Mouse (Mus musculus): Measurements from ENCODE around the gene Rtn1. TPM values are rescaled to one million over a fixed set of nuclear protein-coding genes. Genes with fewer than 3 reads are reported as not detected.

The Rtn1 gene
- polyA plus RNA-seq, 1 experiment, result 5.6 TPM

DNA sequence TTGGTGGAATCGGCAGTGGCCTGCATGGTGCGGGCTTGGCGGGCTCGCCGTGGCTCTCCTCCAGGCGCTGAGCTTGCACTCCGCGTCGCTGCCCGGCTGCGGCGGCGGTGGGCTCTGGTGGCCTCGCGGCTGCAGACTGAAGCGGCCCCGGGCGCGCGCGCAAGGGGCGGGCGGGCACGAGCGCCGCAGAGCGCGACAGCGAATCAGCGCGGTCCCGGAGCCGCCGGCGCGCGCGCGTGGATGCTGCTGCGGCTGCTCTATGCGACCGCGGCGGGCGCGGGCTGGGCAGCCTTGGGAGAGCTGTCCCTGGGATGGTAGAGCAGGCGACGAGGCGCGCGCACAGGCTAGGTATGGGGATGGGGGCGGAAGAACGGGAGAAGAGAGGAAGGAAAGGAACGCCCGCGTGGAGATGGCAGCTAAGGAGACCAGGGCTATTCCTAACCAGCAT lies 172.3 kb downstream of the Rtn1 start:
- DNase-seq, result peak; percentile 1

DNA sequence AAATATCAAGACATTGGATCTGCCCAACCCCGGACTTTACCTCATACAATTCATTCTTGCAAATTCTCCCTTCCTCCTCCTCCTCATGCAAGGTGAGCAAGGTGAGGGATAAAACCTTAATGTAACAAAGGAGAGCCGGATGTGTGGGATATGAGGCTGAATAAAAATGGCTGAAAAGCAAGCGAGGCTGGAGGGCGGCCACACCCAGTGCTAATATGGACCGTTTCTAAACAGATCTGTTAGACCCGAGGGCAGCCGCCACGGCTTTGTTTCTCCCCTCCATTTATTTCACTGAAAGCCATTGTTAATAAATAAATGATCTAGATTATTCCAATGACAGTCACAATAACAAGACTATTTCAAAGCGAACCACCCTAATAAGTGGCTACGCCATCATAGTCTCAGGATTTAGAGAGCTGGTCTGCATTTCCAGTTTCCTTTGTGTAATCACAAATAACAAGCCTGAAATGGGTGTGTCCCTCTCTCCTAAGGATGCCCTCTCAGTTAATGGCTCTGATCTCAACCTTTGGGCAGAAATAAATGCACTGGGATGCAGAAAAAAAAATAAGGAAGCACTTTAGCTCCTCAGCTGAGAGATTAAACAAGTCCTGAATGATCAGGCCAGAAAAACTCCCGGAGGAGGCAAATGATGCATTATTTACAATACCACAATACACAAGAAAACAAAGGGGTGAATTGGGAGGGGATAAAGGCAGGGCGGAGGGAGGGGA lies 173.1 kb downstream of the Rtn1 start:
- H3K27me3 ChIP-seq (replicated peaks; ENCODE audit: control insufficient read depth, insufficient read depth, low read length), result no peaks in the 10 kb centered on the region
- TF ChIP-seq CTCF (conservative IDR thresholded peaks at IDR 0.05; ENCODE audit: insufficient read depth, insufficient read length, low read depth, low read length) (no peak), POLR2A (IDR thresholded peaks at IDR 0.05; ENCODE audit: low read depth, low read length) (no peak)
- WGBS, result 60% methylated on average over 12 of the region's 12 CpGs
- no peaks in the 10 kb centered on the region for H3K36me3 ChIP-seq (ENCODE audit: control insufficient read depth, insufficient read depth, low read length)
- H3K4me1 ChIP-seq (ENCODE audit: control insufficient read depth, insufficient read depth, low read length), result no peaks in the 10 kb centered on the region
- no peak overlapping the region for H3K27ac ChIP-seq (ENCODE audit: insufficient read depth, low read depth, low read length)
- no peak overlapping the region for H3K4me3 ChIP-seq (ENCODE audit: insufficient read depth, low read depth, low read length)
- no peak for DNase-seq

More for the DNA sequence above, 172.3 kb downstream of the Rtn1 start:
- H3K27ac ChIP-seq (ENCODE audit: insufficient read depth, low read depth, low read length), result no peak overlapping the region
- 1% methylated on average over 56 of the region's 56 CpGs for WGBS
- H3K36me3 ChIP-seq (ENCODE audit: control insufficient read depth, insufficient read depth, low read length), result no peaks in the 10 kb centered on the region
- H3K4me3 ChIP-seq (ENCODE audit: insufficient read depth, low read depth, low read length), result peak overlapping the region; percentile 28
- no peaks in the 10 kb centered on the region for H3K27me3 ChIP-seq (replicated peaks; ENCODE audit: control insufficient read depth, insufficient read depth, low read length)
- no peak for TF ChIP-seq CTCF (conservative IDR thresholded peaks at IDR 0.05; ENCODE audit: insufficient read depth, insufficient read length, low read depth, low read length)
- TF ChIP-seq POLR2A (IDR thresholded peaks at IDR 0.05; ENCODE audit: low read depth, low read length), result no peak
- H3K4me1 ChIP-seq (ENCODE audit: control insufficient read depth, insufficient read depth, low read length), result no peaks in the 10 kb centered on the region

DNA sequence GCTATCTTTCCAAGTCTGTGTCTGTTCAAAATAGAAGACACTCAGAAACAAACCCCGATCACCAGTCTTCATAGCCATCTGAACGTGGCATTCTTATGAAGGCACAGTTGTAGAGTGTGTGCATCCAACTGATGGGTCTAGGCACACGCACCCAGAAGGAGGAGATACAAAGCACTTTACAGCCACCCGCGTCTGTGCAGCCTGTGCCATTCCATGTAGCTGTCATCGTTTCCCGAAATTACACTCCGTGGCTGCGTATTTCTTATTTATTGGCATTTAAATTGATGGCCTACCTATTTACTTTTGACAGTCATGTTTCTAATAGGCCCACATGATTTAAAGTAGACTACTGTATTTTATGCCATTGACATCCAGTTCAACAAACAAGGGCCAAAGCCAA lies 173.9 kb downstream of the Rtn1 start:
- TF ChIP-seq POLR2A (IDR thresholded peaks at IDR 0.05; ENCODE audit: low read depth, low read length) (no peak), CTCF (conservative IDR thresholded peaks at IDR 0.05; ENCODE audit: insufficient read depth, insufficient read length, low read depth, low read length) (no peak)
- H3K27me3 ChIP-seq (replicated peaks; ENCODE audit: control insufficient read depth, insufficient read depth, low read length), result no peaks in the 10 kb centered on the region
- WGBS, result 92% methylated on average over 9 of the region's 9 CpGs
- DNase-seq, result no peak
- no peaks in the 10 kb centered on the region for H3K36me3 ChIP-seq (ENCODE audit: control insufficient read depth, insufficient read depth, low read length)
- H3K27ac ChIP-seq (ENCODE audit: insufficient read depth, low read depth, low read length), result no peak overlapping the region
- H3K4me3 ChIP-seq (ENCODE audit: insufficient read depth, low read depth, low read length), result no peak overlapping the region
- H3K4me1 ChIP-seq (ENCODE audit: control insufficient read depth, insufficient read depth, low read length), result no peaks in the 10 kb centered on the region

DNA sequence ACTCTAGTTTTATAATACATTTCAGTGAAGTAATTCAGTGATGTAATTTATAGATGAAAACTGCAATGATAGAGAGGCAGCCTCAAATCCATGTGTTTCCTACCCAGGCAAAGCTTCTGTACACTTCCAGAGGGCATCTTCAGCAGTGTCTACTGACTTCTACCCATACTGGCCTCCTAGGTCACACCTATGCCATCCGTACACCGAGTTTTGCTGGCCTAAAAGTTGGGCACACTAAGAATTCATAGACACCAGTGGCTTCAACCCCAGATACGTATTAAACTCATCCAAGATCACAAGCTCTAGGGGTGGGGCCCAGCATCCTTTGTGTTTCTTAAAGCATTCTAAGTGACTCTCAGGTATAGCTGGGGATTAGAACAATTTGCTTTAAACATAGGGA lies 174.7 kb downstream of the Rtn1 start:
- no peak for DNase-seq
- no peak for TF ChIP-seq CTCF (conservative IDR thresholded peaks at IDR 0.05; ENCODE audit: insufficient read depth, insufficient read length, low read depth, low read length)
- no peak for TF ChIP-seq POLR2A (IDR thresholded peaks at IDR 0.05; ENCODE audit: low read depth, low read length)
- WGBS, result 93% methylated on average over 3 of the region's 3 CpGs
- H3K4me1 ChIP-seq (ENCODE audit: control insufficient read depth, insufficient read depth, low read length), result no peaks in the 10 kb centered on the region
- no peaks in the 10 kb centered on the region for H3K27me3 ChIP-seq (replicated peaks; ENCODE audit: control insufficient read depth, insufficient read depth, low read length)
- no peak overlapping the region for H3K4me3 ChIP-seq (ENCODE audit: insufficient read depth, low read depth, low read length)
- H3K27ac ChIP-seq (ENCODE audit: insufficient read depth, low read depth, low read length), result no peak overlapping the region
- no peaks in the 10 kb centered on the region for H3K36me3 ChIP-seq (ENCODE audit: control insufficient read depth, insufficient read depth, low read length)

DNA sequence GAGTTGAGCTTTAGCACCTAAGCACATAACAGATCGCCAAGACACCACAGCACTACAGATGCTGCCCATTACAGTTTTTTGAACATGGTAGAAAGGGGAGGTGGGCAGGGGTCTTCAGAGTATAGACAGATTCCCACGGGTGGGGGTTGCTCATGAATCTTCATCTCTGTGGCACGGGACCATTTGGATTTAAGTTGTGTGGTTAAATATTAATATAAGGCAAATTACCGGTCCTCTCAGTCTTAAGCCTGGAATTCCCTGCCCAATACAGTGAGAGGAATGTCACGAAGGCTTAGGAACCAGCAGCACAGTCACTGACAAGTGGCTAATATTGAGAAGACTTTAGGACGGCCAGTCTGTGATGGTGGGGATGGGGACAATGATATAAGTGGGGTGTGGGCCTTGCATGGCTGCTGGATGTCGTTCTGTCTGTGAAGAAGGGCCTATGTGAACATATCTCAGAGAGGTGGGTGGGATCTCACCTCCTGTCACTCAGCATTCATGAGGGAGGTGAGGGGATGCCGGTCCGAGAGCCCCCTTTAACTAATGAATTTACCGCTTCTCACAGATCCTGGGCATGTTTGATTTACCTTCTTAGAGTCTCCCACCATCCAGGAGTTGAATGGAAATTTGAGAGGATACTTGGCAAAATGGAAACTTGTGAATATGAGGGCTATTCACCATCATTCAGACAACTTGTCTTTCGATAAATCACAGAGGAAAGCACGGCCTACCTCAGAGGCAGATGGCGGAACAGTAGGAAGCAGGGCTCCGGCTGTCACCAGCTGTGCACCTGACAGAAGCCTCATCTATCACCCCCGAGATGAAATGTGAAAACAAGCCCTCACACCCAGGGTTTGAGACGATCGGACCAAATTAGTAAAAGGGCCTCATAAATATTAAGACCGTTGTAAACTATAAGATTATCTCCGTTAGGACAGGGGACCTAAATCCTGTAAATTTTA lies 175.7 kb downstream of the Rtn1 start:
- DNase-seq, result no peak
- 76% methylated on average over 19 of the region's 19 CpGs for WGBS
- Histone ChIP-seq H3K4me3 (ENCODE audit: insufficient read depth, low read depth, low read length) (no peak overlapping the region), H3K27ac (ENCODE audit: insufficient read depth, low read depth, low read length) (no peak overlapping the region), H3K4me1 (ENCODE audit: control insufficient read depth, insufficient read depth, low read length) (no peaks in the 10 kb centered on the region), H3K27me3 (replicated peaks; ENCODE audit: control insufficient read depth, insufficient read depth, low read length) (no peaks in the 10 kb centered on the region), H3K36me3 (ENCODE audit: control insufficient read depth, insufficient read depth, low read length) (no peaks in the 10 kb centered on the region)
- no peak for TF ChIP-seq POLR2A (IDR thresholded peaks at IDR 0.05; ENCODE audit: low read depth, low read length)
- no peak for TF ChIP-seq CTCF (conservative IDR thresholded peaks at IDR 0.05; ENCODE audit: insufficient read depth, insufficient read length, low read depth, low read length)

DNA sequence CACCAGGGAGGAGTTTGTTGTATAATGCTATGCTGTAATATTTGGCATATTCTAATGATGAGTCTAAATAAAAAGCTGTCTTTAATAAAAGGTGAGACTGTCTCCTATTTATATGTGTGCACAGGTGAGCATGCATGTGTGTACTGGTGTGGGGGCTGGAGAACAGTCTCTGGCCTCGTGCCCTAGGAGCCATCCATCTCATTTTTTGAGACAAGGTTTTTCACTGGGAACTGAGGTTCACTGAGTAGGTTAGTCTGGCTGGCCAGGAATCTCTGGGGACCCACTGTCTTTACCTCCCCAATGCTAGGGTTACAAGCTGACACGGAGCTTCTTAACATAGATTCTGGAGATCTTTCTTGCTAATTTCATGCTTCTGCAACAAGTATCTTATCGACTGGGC lies 176.7 kb downstream of the Rtn1 start:
- TF ChIP-seq POLR2A (IDR thresholded peaks at IDR 0.05; ENCODE audit: low read depth, low read length), result no peak
- no peak for TF ChIP-seq CTCF (conservative IDR thresholded peaks at IDR 0.05; ENCODE audit: insufficient read depth, insufficient read length, low read depth, low read length)
- Histone ChIP-seq H3K4me1 (ENCODE audit: control insufficient read depth, insufficient read depth, low read length) (no peaks in the 10 kb centered on the region), H3K4me3 (ENCODE audit: insufficient read depth, low read depth, low read length) (no peak overlapping the region), H3K27me3 (replicated peaks; ENCODE audit: control insufficient read depth, insufficient read depth, low read length) (no peaks in the 10 kb centered on the region), H3K27ac (ENCODE audit: insufficient read depth, low read depth, low read length) (no peak overlapping the region), H3K36me3 (ENCODE audit: control insufficient read depth, insufficient read depth, low read length) (no peaks in the 10 kb centered on the region)
- no peak for DNase-seq
- 77% methylated on average over 3 of the region's 3 CpGs for WGBS

All from kidney, adult 2 months (tissue).